Mouse (Mus musculus) bone marrow macrophage, adult 2 months (primary cell): ENCODE results near the gene Bmp7. TPM values are rescaled to one million over a fixed set of nuclear protein-coding genes. Genes with fewer than 3 reads are reported as not detected.

ENCODE experiments used
- H3K27ac ChIP-seq: 2 replicates; pipeline ENCODE4 v1.5.1; 2012; ENCODE audit warnings: low read depth, low read length; ENCODE audit not compliant: insufficient read depth
- H3K4me1 ChIP-seq: 2 replicates; pipeline ENCODE4 v1.6.1; 2012; ENCODE audit warnings: low read length; ENCODE audit not compliant: control insufficient read depth, insufficient read depth
- H3K4me3 ChIP-seq: 2 replicates; pipeline ENCODE4 v1.5.1; 2012; ENCODE audit warnings: mild to moderate bottlenecking, low read length, moderate library complexity; ENCODE audit not compliant: insufficient read depth
- CTCF ChIP-seq: IDR thresholded peaks from 2 replicates; pipeline ENCODE4 v1.5.1; 2012; ENCODE audit warnings: low read depth, mild to moderate bottlenecking, low read length, moderate library complexity
- POLR2A ChIP-seq: IDR thresholded peaks from 2 replicates; pipeline ENCODE4 v1.6.1; 2012; ENCODE audit warnings: mild to moderate bottlenecking, low read depth, low read length, borderline replicate concordance
- polyA plus RNA-seq: library from polyadenylated mRNA; stranded (reverse); fragments of >200 nt; gene quantifications from 2 replicates; pipeline ENCODE4 v1.2.4, GENCODE M21; 2012; ENCODE audit not compliant: missing spikeins, insufficient read depth, insufficient read length

Bmp7 gene
- polyA plus RNA-seq, 1 experiment = not detected

- TF ChIP-seq POLR2A (no peak), CTCF (no peak)
- Histone ChIP-seq H3K4me3 (no peak overlapping the region), H3K4me1 (no peaks in the 10 kb centered on the region), H3K27ac (no peak overlapping the region)
Observed at GRCm38 (mm10) chr2:172950119-172950676, 10.1 kb upstream of the Bmp7 start.

- Histone ChIP-seq H3K4me3 (no peak overlapping the region), H3K27ac (no peak overlapping the region), H3K4me1 (no peaks in the 10 kb centered on the region)
- TF ChIP-seq POLR2A = no peak
- TF ChIP-seq CTCF = 0 out of 2 replicates have a peak, but pooled peaks have one; percentile 11
Observed at GRCm38 (mm10) chr2:172949051-172949450, 8.9 kb upstream of the Bmp7 start.

GRCm38 (mm10) chr2:172940799-172941163 is 660 bp upstream of the Bmp7 start:
- no peaks in the 10 kb centered on the region for H3K4me1 ChIP-seq
- H3K27ac ChIP-seq = no peak overlapping the region
- no peak for TF ChIP-seq POLR2A
- TF ChIP-seq CTCF = no peak
- no peak overlapping the region for H3K4me3 ChIP-seq

- H3K4me1 ChIP-seq = no peaks in the 10 kb centered on the region
- H3K27ac ChIP-seq = no peak overlapping the region
- no peak overlapping the region for H3K4me3 ChIP-seq
- no peak for TF ChIP-seq POLR2A
- no peak for TF ChIP-seq CTCF
Observed at GRCm38 (mm10) chr2:172939639-172940002, 500 bp downstream of the Bmp7 start.

- H3K4me1 ChIP-seq = no peaks in the 10 kb centered on the region
- H3K27ac ChIP-seq = no peak overlapping the region
- no peak overlapping the region for H3K4me3 ChIP-seq
- TF ChIP-seq POLR2A (no peak), CTCF (no peak)
Observed at GRCm38 (mm10) chr2:172938761-172939638, 1.1 kb downstream of the Bmp7 start.

GRCm38 (mm10) chr2:172937326-172938190 is 2.6 kb downstream of the Bmp7 start:
- no peaks in the 10 kb centered on the region for H3K4me1 ChIP-seq
- no peak overlapping the region for H3K4me3 ChIP-seq
- TF ChIP-seq POLR2A = no peak
- TF ChIP-seq CTCF = no peak

GRCm38 (mm10) chr2:172936844-172937243 is 3.3 kb downstream of the Bmp7 start:
- TF ChIP-seq CTCF (no peak), POLR2A (no peak)
- Histone ChIP-seq H3K4me3 (no peak overlapping the region), H3K27ac (no peak overlapping the region), H3K4me1 (no peaks in the 10 kb centered on the region)

More at GRCm38 (mm10) chr2:172937326-172938190, 2.6 kb downstream of the Bmp7 start:
- no peak overlapping the region for H3K27ac ChIP-seq

GRCm38 (mm10) chr2:172935776-172936562 is 4.2 kb downstream of the Bmp7 start:
- no peak overlapping the region for H3K27ac ChIP-seq
- H3K4me3 ChIP-seq = no peak overlapping the region
- TF ChIP-seq POLR2A (no peak), CTCF (no peak)
- no peaks in the 10 kb centered on the region for H3K4me1 ChIP-seq

- no peak overlapping the region for H3K27ac ChIP-seq
- H3K4me3 ChIP-seq = no peak overlapping the region
- H3K4me1 ChIP-seq = no peaks in the 10 kb centered on the region
- TF ChIP-seq POLR2A (no peak), CTCF (no peak)
Observed at GRCm38 (mm10) chr2:172934891-172935740, 5.0 kb downstream of the Bmp7 start.
